Mouse (Mus musculus) erythroblast, adult 5-6 weeks (primary cell): Measurements from ENCODE around the gene Tm7sf3. TPM values are rescaled to one million over a fixed set of nuclear protein-coding genes. Genes with fewer than 3 reads are reported as not detected.

Source experiments
- total RNA-seq, 2 experiments: library from RNA; stranded (forward) in 1 of 2; stranded (reverse) in 1 of 2; fragments of 150-400 nt in 1 of 2; fragments of 200-764, 138-1000 nt in 1 of 2; gene quantifications; 2 replicates each; pipeline versions ENCODE4 v1.2.3 to v1.2.4; 2015 to 2017; ENCODE audit warnings: low replicate concordance in 2 of 2

The Tm7sf3 gene
- total RNA-seq, 2 experiments from 2014 or later = 18.6 to 33.0 TPM

Other genes with a start within 250 kb of the Tm7sf3 start
- 1.9 and 8.6 TPM in 2 replicates for gene Itpr2, start 140.6 kb downstream of the Tm7sf3 start, total RNA-seq (2015; ENCODE audit: low replicate concordance)
- 8.1 and 8.4 TPM in 2 replicates for gene Itpr2, start 140.6 kb downstream of the Tm7sf3 start, total RNA-seq (2017; ENCODE audit: low replicate concordance)
- gene Fgfr1op2, start 65.6 kb downstream of the Tm7sf3 start, total RNA-seq (2015; ENCODE audit: low replicate concordance) = 137 and 183 TPM in 2 replicates
- gene Fgfr1op2, start 65.6 kb downstream of the Tm7sf3 start, total RNA-seq (2017; ENCODE audit: low replicate concordance) = 193 and 249 TPM in 2 replicates
- gene Ints13, start 65.0 kb downstream of the Tm7sf3 start, total RNA-seq (2015; ENCODE audit: low replicate concordance) = 82.4 and 93.6 TPM in 2 replicates
- gene Ints13, start 65.0 kb downstream of the Tm7sf3 start, total RNA-seq (2017; ENCODE audit: low replicate concordance) = 130 and 134 TPM in 2 replicates
- 59.4 and 67.9 TPM in 2 replicates for gene Med21, start 277 bp downstream of the Tm7sf3 start, total RNA-seq (2015; ENCODE audit: low replicate concordance)
- gene Med21, start 277 bp downstream of the Tm7sf3 start, total RNA-seq (2017; ENCODE audit: low replicate concordance) = 55.9 and 96.7 TPM in 2 replicates
- 0.58 and 1.0 TPM in 2 replicates for gene Stk38l, start 82.2 kb upstream of the Tm7sf3 start, total RNA-seq (2015; ENCODE audit: low replicate concordance)
- 1.4 and 6.8 TPM in 2 replicates for gene Stk38l, start 82.2 kb upstream of the Tm7sf3 start, total RNA-seq (2017; ENCODE audit: low replicate concordance)
- gene Arntl2, start 153.2 kb upstream of the Tm7sf3 start, total RNA-seq (2015; ENCODE audit: low replicate concordance) = not detected in 2 replicates
- not detected in 2 replicates for gene Arntl2, start 153.2 kb upstream of the Tm7sf3 start, total RNA-seq (2017; ENCODE audit: low replicate concordance)
- gene Smco2, start 207.3 kb upstream of the Tm7sf3 start, total RNA-seq (2015; ENCODE audit: low replicate concordance) = not detected in 2 replicates
- gene Smco2, start 207.3 kb upstream of the Tm7sf3 start, total RNA-seq (2017; ENCODE audit: low replicate concordance) = not detected in 2 replicates
- 24.4 TPM in 1 of 2 replicates, not detected in the other for gene Ppfibp1, start 245.7 kb upstream of the Tm7sf3 start, total RNA-seq (2015; ENCODE audit: low replicate concordance)
- gene Ppfibp1, start 245.7 kb upstream of the Tm7sf3 start, total RNA-seq (2017; ENCODE audit: low replicate concordance) = 1.8 and 4.2 TPM in 2 replicates